Mouse (Mus musculus) MEL (cell line): ENCODE results near the gene Il18rap.

ENCODE experiments used
- EP300 ChIP-seq, 2 experiments: IDR thresholded peaks; 2 replicates each; pipeline ENCODE4 v1.6.1; 2011; ENCODE audit warnings: improper control_type of control experiment in 2 of 2, low read length in 2 of 2, low read depth in 1 of 2, mild to moderate bottlenecking in 1 of 2
- GABPA ChIP-seq: IDR thresholded peaks from 2 replicates; pipeline ENCODE4 v1.6.1; 2012; ENCODE audit warnings: low read depth, mild to moderate bottlenecking, inconsistent platforms, low read length, improper control_type of control experiment, moderate library complexity
- GATA1 ChIP-seq: IDR thresholded peaks from 2 replicates; pipeline ENCODE4 v1.6.1; 2011; ENCODE audit warnings: low read depth, low read length, improper control_type of control experiment
- KAT2A ChIP-seq: conservative IDR thresholded peaks from 2 replicates; pipeline ENCODE4 v1.6.1; 2012; ENCODE audit warnings: low read depth, low read length, improper control_type of control experiment, inconsistent platforms
- MAX ChIP-seq: IDR thresholded peaks from 2 replicates; pipeline ENCODE4 v1.6.1; 2011; ENCODE audit warnings: low read length, improper control_type of control experiment
- MAZ ChIP-seq: IDR thresholded peaks from 2 replicates; pipeline ENCODE4 v1.6.1; 2012; ENCODE audit warnings: low read depth, mild to moderate bottlenecking, inconsistent platforms, low read length, improper control_type of control experiment
- NRF1 ChIP-seq: IDR thresholded peaks from 2 replicates; pipeline ENCODE4 v1.6.1; 2014; ENCODE audit warnings: low read depth, mild to moderate bottlenecking, inconsistent platforms, low read length, improper control_type of control experiment, moderate library complexity; ENCODE audit not compliant: poor library complexity, insufficient read depth, severe bottlenecking
- POLR2A ChIP-seq, 2 experiments: IDR thresholded peaks; 2 replicates each; pipeline ENCODE4 v1.6.1; 2011 to 2012; ENCODE audit warnings: low read length in 2 of 2, mild to moderate bottlenecking in 2 of 2, control low read depth in 1 of 2, improper control_type of control experiment in 1 of 2, low read depth in 1 of 2, moderate library complexity in 1 of 2; ENCODE audit not compliant: control insufficient read depth in 1 of 2, insufficient read depth in 1 of 2, poor library complexity in 1 of 2
- POLR2AphosphoS5 ChIP-seq: IDR thresholded peaks from 2 replicates; pipeline ENCODE4 v1.6.1; 2012; ENCODE audit warnings: low read depth, borderline replicate concordance, mild to moderate bottlenecking, inconsistent platforms, low read length, moderate library complexity, mixed read lengths
- TAL1 ChIP-seq: IDR thresholded peaks from 2 replicates; pipeline ENCODE4 v1.6.1; 2012; ENCODE audit warnings: mild to moderate bottlenecking, inconsistent platforms, low read length, moderate library complexity, mixed read lengths

DNA sequence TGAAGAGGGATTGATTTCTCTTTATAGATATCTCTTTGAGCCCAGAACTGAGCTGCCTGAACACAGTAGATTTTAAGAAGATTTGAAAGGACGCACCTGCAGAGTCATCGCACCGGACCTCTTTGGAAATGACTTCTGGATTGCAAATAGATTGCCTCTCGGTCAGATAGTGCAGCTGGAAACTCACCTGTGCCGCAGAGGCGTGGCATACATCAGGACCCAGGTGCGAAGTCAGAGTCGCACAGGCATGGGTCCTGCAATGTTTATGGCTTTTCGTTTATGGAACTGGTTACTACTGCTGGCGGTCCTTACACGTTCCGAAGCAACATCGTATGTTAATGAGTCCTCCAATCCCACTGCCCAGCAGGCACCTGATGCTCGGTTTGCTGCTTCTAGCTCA lies 65.1 kb downstream of the Il18rap start:
- TF ChIP-seq POLR2AphosphoS5 (no peak), EP300 (IDR thresholded peaks at IDR 0.05; ENCODE audit: low read depth in 1 of 2, low read length in 2 of 2) (no peak), POLR2A (IDR thresholded peaks at IDR 0.05; ENCODE audit: control insufficient read depth in 1 of 2, insufficient read depth in 1 of 2, low read depth in 1 of 2, low read length in 2 of 2, poor library complexity in 1 of 2) (no peak), KAT2A (no peak), TAL1 (no peak), MAX (no peak), NRF1 (no peak), MAZ (no peak), GATA1 (no peak), GABPA (no peak)
